Comparison of ENCODE assay signal across 14 mouse cellular contexts in the genomic region with DNA sequence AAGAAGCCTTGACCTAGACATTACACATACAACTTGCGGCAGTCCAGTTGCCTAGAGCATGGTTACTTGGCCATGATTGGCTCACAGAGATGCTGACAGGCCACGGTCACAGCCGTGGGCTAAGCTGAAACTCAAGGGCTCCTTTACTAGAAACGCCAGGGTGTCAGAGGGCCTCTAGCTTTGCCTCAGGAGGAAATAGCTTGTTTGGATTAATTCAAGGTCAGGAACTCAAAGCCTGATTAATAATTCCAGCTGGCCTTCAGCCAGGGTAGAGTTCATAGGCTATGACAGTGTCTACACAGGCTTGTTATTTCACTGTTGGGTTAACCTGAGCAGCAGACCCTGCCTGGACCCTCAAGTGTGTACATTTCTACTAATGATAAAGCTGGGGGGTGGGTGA.
A peak's percentile ranks its signal among the peaks of the same experiment; 100 is the strongest.
DNase-seq lines count a peak whose midpoint lies in the region; ATAC-seq and TF ChIP-seq lines count a peak whose summit lies in the region.
"Had no signal": no experiment of that assay in that cellular context is flagged by ENCODE, and none has a peak within 500 bp of the region (broad histone marks: within the 10 kb centered on the region; RNA-seq: fewer than 3 reads in every experiment).

No protein-coding gene starts in this region.

- TF ChIP-seq CTCF in embryonic fibroblast, embryonic 13.5 days (IDR thresholded peaks at IDR 0.05; ENCODE audit: borderline replicate concordance, insufficient read depth, low read length), result no peak
- no peak for TF ChIP-seq CTCF in liver, postnatal 0 days (IDR thresholded peaks at IDR 0.05; ENCODE audit: low read depth)

- TF ChIP-seq POLR2A in embryonic fibroblast, embryonic 13.5 days (IDR thresholded peaks at IDR 0.05; ENCODE audit: low read depth, low read length), result no peak

- 0 out of 2 replicates have a peak, but pooled peaks cover 5% of the 10 kb centered on the region for H3K36me3 ChIP-seq in heart, embryonic 15.5 days
- peaks cover 2% of the 10 kb centered on the region; the same call in 1 of the 2 replicates for H3K36me3 ChIP-seq in heart, embryonic 11.5 days (ENCODE audit: control insufficient read depth, insufficient read depth, low read length)
- H3K36me3 ChIP-seq in liver, postnatal 0 days (replicated peaks; ENCODE audit: insufficient read depth, low read length), result peaks cover 3% of the 10 kb centered on the region; the same call in 1 of the 2 replicates
- H3K36me3 ChIP-seq in limb, embryonic 10.5 days, result peaks cover 82% of the 10 kb centered on the region

- no peaks in the 10 kb centered on the region for H3K27me3 ChIP-seq in heart, embryonic 15.5 days
- H3K27me3 ChIP-seq in heart, embryonic 11.5 days (ENCODE audit: control insufficient read depth, insufficient read depth, low read length), result no peaks in the 10 kb centered on the region
- H3K27me3 ChIP-seq in liver, postnatal 0 days (ENCODE audit: insufficient read depth, low read length), result no peaks in the 10 kb centered on the region
- H3K27me3 ChIP-seq in limb, embryonic 10.5 days (ENCODE audit: low read depth, poor library complexity, severe bottlenecking), result no peaks in the 10 kb centered on the region
- H3K27me3 ChIP-seq: embryonic facial prominence, embryonic 13.5 days; hindbrain, embryonic 13.5 days had no signal

- no peak overlapping the region for H3K9ac ChIP-seq in heart, embryonic 15.5 days
- H3K9ac ChIP-seq in heart, embryonic 11.5 days (ENCODE audit: low read depth, low read length), result no peak overlapping the region
- no peak overlapping the region for H3K9ac ChIP-seq in liver, postnatal 0 days (replicated peaks)
- H3K9ac ChIP-seq: embryonic facial prominence, embryonic 13.5 days; hindbrain, embryonic 13.5 days; liver, embryonic 14.5 days had no signal

- 0 out of 2 replicates have a peak overlapping the region, but pooled peaks have one; percentile 10 for H3K27ac ChIP-seq in heart, embryonic 15.5 days
- no peak overlapping the region for H3K27ac ChIP-seq in heart, embryonic 11.5 days (ENCODE audit: low read depth, low read length)
- 0 out of 2 replicates have a peak overlapping the region, but pooled peaks have one; percentile 7 for H3K27ac ChIP-seq in embryonic fibroblast, embryonic 13.5 days (ENCODE audit: insufficient read depth, low read length)
- 0 out of 2 replicates have a peak overlapping the region, but pooled peaks have one; percentile 2 for H3K27ac ChIP-seq in liver, postnatal 0 days (ENCODE audit: low read depth)
- no peak overlapping the region for H3K27ac ChIP-seq in limb, embryonic 10.5 days
- H3K27ac ChIP-seq: embryonic facial prominence, embryonic 13.5 days; hindbrain, embryonic 13.5 days; liver, embryonic 14.5 days had no signal

- no peaks in the 10 kb centered on the region for H3K9me3 ChIP-seq in heart, embryonic 15.5 days (replicated peaks)
- no peaks in the 10 kb centered on the region for H3K9me3 ChIP-seq in heart, embryonic 11.5 days (replicated peaks; ENCODE audit: control insufficient read depth, low read length)
- no peaks in the 10 kb centered on the region for H3K9me3 ChIP-seq in liver, postnatal 0 days (ENCODE audit: low read length)
- no peaks in the 10 kb centered on the region for H3K9me3 ChIP-seq in limb, embryonic 10.5 days (replicated peaks)
- H3K9me3 ChIP-seq: embryonic facial prominence, embryonic 13.5 days; hindbrain, embryonic 13.5 days had no signal

- H3K4me3 ChIP-seq in heart, embryonic 15.5 days, result no peak overlapping the region
- no peak overlapping the region for H3K4me3 ChIP-seq in heart, embryonic 11.5 days (ENCODE audit: low read depth, low read length)
- no peak overlapping the region for H3K4me3 ChIP-seq in embryonic fibroblast, embryonic 13.5 days (ENCODE audit: insufficient read depth, low read length)
- no peak overlapping the region for H3K4me3 ChIP-seq in liver, postnatal 0 days (ENCODE audit: low read depth, low read length)
- H3K4me3 ChIP-seq in limb, embryonic 10.5 days, result no peak overlapping the region
- H3K4me3 ChIP-seq: embryonic facial prominence, embryonic 13.5 days; hindbrain, embryonic 13.5 days had no signal

- TF ChIP-seq EP300 in liver, postnatal 0 days (IDR thresholded peaks at IDR 0.05; ENCODE audit: low read depth), result no peak

- DNase-seq in NIH3T3 (ENCODE audit: low read depth), result peak; percentile 34
- DNase-seq in liver, postnatal 0 days, result peak; percentile 26
- no peak for DNase-seq in natural killer cell, adult 2 months (ENCODE audit: low spot score in 2 of 2)
- no peak for DNase-seq in layer of hippocampus, postnatal 25 days (ENCODE audit: extremely low spot score in 1 of 2, low spot score in 1 of 2)
- DNase-seq in limb, embryonic 10.5 days (ENCODE audit: low spot score), result no peak
- DNase-seq: cerebellum, adult 11 months; thymus, adult 2 months had no signal

- ATAC-seq in heart, embryonic 15.5 days (replicated peaks; ENCODE audit: insufficient number of reproducible peaks, insufficient read depth, low FRiP score, low read depth), result no peak
- ATAC-seq in heart, embryonic 11.5 days (replicated peaks; ENCODE audit: insufficient number of reproducible peaks, low FRiP score, low TSS enrichment), result no peak
- ATAC-seq in liver, postnatal 0 days, result no peak; the same call in 1 of the 2 replicates
- ATAC-seq: CD4-positive, CD25-positive, alpha-beta regulatory T cell, adult 4 months had no signal

- H3K4me1 ChIP-seq in heart, embryonic 15.5 days (replicated peaks), result peaks cover 23% of the 10 kb centered on the region
- H3K4me1 ChIP-seq in heart, embryonic 11.5 days (ENCODE audit: control insufficient read depth, insufficient read depth, low read length), result peaks cover 20% of the 10 kb centered on the region
- H3K4me1 ChIP-seq in embryonic fibroblast, embryonic 13.5 days (ENCODE audit: control insufficient read depth, insufficient read depth, low read length), result peaks cover 11% of the 10 kb centered on the region; the same call in 1 of the 2 replicates
- peaks cover 20% of the 10 kb centered on the region for H3K4me1 ChIP-seq in liver, postnatal 0 days (ENCODE audit: insufficient read depth)
- peaks cover 30% of the 10 kb centered on the region for H3K4me1 ChIP-seq in limb, embryonic 10.5 days

- WGBS in heart, embryonic 15.5 days, result 39% methylated on average over 4 of the region's 4 CpGs
- WGBS in heart, embryonic 11.5 days (ENCODE audit: insufficient replicate concordance), result 68% methylated on average over 4 of the region's 4 CpGs
- 66% methylated on average over 4 of the region's 4 CpGs for WGBS in liver, postnatal 0 days (ENCODE audit: insufficient replicate concordance)
- WGBS in limb, embryonic 10.5 days, result 75% methylated on average over 4 of the region's 4 CpGs

- no peak overlapping the region for H3K4me2 ChIP-seq in heart, embryonic 15.5 days
- H3K4me2 ChIP-seq in heart, embryonic 11.5 days, result no peak overlapping the region
- H3K4me2 ChIP-seq in liver, postnatal 0 days (ENCODE audit: low read depth, low read length), result no peak overlapping the region
- H3K4me2 ChIP-seq: embryonic facial prominence, embryonic 13.5 days; hindbrain, embryonic 13.5 days had no signal

Comparison
In these comparisons a context has a peak if more than half of its experiments do, and no peak if none do; other contexts are left out.
1. H3K27ac ChIP-seq: peak in heart, embryonic 15.5 days (single experiment), embryonic fibroblast, embryonic 13.5 days (single experiment) and liver, postnatal 0 days (single experiment); none in heart, embryonic 11.5 days (single experiment) and limb, embryonic 10.5 days (single experiment).
2. DNase-seq: peak in NIH3T3 (single experiment) and liver, postnatal 0 days (single experiment); none in natural killer cell, adult 2 months (0 of 2), layer of hippocampus, postnatal 25 days (0 of 2) and limb, embryonic 10.5 days (single experiment).